Mouse (Mus musculus) CH12.LX (cell line): Measurements from ENCODE around the gene Phldb1.

Experiments used
- CTCF ChIP-seq, 2 experiments: IDR thresholded peaks in 1 of 2; conservative IDR thresholded peaks in 1 of 2; 2 replicates each; pipeline ENCODE4 v1.5.1; 2011 to 2012; ENCODE audit warnings: low read depth in 2 of 2, low read length in 2 of 2, improper control_type of control experiment in 1 of 2, inconsistent platforms in 1 of 2, mild to moderate bottlenecking in 1 of 2, moderate library complexity in 1 of 2
- HCFC1 ChIP-seq: IDR thresholded peaks from 2 replicates; pipeline ENCODE4 v1.6.1; 2012; ENCODE audit warnings: low read depth, mild to moderate bottlenecking, inconsistent platforms, low read length, improper control_type of control experiment
- MAX ChIP-seq: IDR thresholded peaks from 2 replicates; pipeline ENCODE4 v1.6.1; 2011; ENCODE audit warnings: low read length, improper control_type of control experiment
- NELFE ChIP-seq: IDR thresholded peaks from 2 replicates; pipeline ENCODE4 v1.6.1; 2011; ENCODE audit warnings: low read depth, low read length, improper control_type of control experiment
- POLR2AphosphoS2 ChIP-seq: IDR thresholded peaks from 2 replicates; pipeline ENCODE4 v1.6.1; 2011; ENCODE audit warnings: low read depth, low read length, improper control_type of control experiment
- ZKSCAN1 ChIP-seq: IDR thresholded peaks from 2 replicates; pipeline ENCODE4 v1.6.1; 2012; ENCODE audit warnings: low read depth, inconsistent platforms, low read length, improper control_type of control experiment, borderline replicate concordance

DNA sequence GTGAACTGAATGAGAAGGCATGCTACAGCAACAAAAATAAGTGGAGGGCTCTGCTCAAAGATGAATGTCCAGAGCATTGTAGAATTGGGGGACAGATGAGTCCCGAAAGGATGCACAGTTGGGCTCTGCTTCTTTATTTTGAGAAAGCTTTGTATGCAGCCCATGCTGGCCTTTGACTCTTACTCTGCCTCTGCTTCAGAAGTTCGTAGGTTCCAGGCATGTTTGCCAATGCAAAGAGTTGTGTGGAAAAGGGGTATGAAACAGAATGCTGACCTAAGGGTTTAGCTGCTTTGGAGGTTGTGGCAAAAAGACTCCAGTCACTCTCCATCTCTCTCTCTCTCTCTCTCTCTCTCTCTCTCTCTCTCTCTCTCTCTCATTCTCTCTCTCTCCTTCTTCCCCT lies 93.4 kb downstream of the Phldb1 start:
- TF ChIP-seq ZKSCAN1 (no peak), NELFE (no peak), MAX (no peak), CTCF (conservative IDR thresholded peaks at IDR 0.05 in 1 of 2, IDR thresholded peaks at IDR 0.05 in 1 of 2; ENCODE audit: low read depth in 2 of 2, low read length in 2 of 2) (no peak), HCFC1 (no peak), POLR2AphosphoS2 (peak; percentile 83)
